Mouse (Mus musculus) liver, embryonic 14.5 days (tissue): ENCODE results near the gene Gas7.

ENCODE experiments used
- CTCF ChIP-seq: IDR thresholded peaks from 2 replicates; pipeline ENCODE4 v1.5.1; 2016; ENCODE audit warnings: antibody characterized with exemption, low read depth, control low read depth
- EP300 ChIP-seq: IDR thresholded peaks from 2 replicates; pipeline ENCODE4 v1.6.1; 2016; ENCODE audit warnings: antibody characterized with exemption, low read depth

DNA sequence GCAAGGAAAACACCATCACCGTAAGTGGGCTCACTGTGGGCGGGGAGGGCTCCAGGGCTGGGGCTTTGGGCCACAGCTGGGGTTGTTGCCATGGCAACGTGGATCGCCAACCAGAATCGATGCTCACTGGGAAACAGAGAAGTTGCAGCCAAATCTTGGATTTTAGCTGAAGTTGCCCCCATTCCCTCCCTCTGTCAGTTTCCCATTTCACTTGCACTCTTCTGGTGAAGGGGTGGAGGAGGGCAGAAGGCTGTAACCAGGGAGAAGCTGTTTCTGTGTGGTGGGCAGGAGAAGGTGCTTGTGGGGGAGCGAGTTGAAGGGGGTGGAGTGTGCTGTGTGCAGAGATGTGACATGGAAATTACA is 197.6 kb downstream of the Gas7 start:
- TF ChIP-seq CTCF (no peak), EP300 (no peak)
